Mouse (Mus musculus) CD4-positive naive resting alpha-beta T cell, adult 57 days (primary cell): Measurements from ENCODE around the gene Dnajb4. TPM values are rescaled to one million over a fixed set of nuclear protein-coding genes. Genes with fewer than 3 reads are reported as not detected.

ENCODE experiments used
- total RNA-seq: library from RNA; stranded (reverse); gene quantifications from one replicate; pipeline ENCODE4 v1.2.4, GENCODE M21; 2023

The Dnajb4 gene
- 55.7 TPM for total RNA-seq

DNA sequence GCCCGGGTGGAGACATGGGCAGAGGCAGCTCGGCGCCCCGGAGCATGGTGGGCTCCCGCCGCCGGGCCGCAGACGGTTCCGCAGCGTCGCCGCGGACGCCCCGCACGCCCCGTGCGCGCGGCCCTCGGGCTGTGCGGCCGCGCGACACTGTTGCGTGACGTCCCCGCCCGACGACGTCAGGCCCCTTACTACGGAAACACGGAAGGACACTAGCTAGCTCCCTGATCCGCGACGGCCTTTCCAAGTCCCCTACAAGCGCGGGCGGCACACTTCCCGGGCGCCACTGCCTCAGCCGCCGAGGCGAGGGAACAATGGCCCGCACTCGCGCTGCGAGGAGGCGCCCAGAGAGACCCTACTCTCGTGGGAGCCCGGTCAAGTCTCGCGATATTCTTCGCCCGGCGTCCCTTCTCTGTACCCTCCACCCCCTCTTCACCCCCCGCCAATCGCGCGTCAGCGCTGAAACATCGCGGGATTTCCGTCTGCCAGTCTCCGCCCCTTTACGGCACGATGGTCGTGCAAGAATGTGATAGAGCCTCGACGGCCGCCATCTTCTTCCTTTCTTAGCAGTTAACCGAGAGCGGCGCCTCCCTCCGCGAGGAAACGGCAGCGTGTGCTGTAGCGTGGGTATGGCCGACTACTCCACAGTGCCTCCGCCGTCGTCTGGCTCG lies at the start of gene Dnajb4, which contains the start of gene Fubp1:
Gene Dnajb4 (minus strand): TSS at position 336 of the 668 bp plus-strand sequence.
Gene Fubp1 (plus strand): TSS at position 456 of the 668 bp plus-strand sequence.

DNA sequence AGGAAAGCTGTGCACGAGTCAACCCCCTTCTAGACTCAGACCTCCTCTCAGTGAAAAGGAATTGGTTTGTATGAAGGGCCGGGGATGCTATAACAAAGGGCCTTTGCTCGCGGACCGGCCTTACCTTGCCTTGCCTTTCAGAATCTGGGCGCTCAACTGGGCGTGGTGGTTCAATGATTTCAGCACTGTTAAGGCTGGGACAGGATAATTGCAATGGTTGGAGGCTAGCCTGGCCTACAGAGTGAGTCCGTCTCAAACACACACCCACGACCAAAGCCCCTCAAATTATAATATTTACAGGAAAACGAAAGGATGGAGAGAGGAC lies 44.0 kb downstream of the Dnajb4 start, which contains the start of gene Gipc2:
Gene Gipc2 (minus strand): TSS at position 132 of the 325 bp plus-strand sequence.

Other genes starting within 250 kb of the Dnajb4 start
- 0.35 TPM for gene Gipc2, start 44.1 kb downstream of the Dnajb4 start, total RNA-seq
- gene Fubp1, start 120 bp upstream of the Dnajb4 start, total RNA-seq = 294 TPM
- gene Nexn, start 56.0 kb upstream of the Dnajb4 start, total RNA-seq = not detected
- gene Miga1, start 130.1 kb upstream of the Dnajb4 start, total RNA-seq = 16.2 TPM
- gene Usp33, start 136.2 kb upstream of the Dnajb4 start, total RNA-seq = 63.6 TPM
- 76.4 TPM for gene Zzz3, start 185.2 kb upstream of the Dnajb4 start, total RNA-seq